Mouse (Mus musculus): Measurements from ENCODE around the gene Ppm1n.

- TF ChIP-seq CTCF (IDR thresholded peaks at IDR 0.05; ENCODE audit: borderline replicate concordance, insufficient read depth, low read length) (no peak), POLR2A (IDR thresholded peaks at IDR 0.05; ENCODE audit: low read depth, low read length) (no peak)
Measured at GRCm38 (mm10) chr7:19245083-19245482, 34.8 kb downstream of the Ppm1n start.

Data from embryonic fibroblast, embryonic 13.5 days (primary cell).